Mouse (Mus musculus): ENCODE measurements at regions not wholly inside any gene's neighbourhood (a gene's known extent, or its start where the extent isn't known, plus 50 kb on each side); places are given as distances from the start of the nearest gene placed in this dataset.

DNA sequence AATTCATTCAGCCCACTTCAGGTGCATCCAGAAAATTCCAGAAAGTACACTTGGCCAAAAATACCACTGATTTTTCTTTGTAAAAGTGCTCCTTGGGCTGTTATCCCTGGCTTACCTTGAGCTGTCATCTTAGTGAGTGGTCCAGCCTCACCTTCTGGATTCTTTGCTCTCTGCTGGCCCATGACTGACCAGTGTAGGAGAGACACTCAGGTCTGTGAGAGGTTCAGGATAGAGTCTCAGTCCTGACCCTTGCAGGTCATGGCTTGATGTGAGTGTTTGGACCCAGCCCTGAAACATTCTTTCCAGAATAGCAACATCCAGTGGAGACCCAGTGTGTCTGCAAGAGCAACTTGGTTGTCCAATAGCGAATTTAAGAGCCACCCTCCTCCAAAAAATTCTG lies 182.0 kb downstream of the Irx2 start:
- Histone ChIP-seq H3K4me3 (ENCODE audit: low read depth, low read length) (no peak overlapping the region), H3K9ac (ENCODE audit: low read length) (no peak overlapping the region), H3K27me3 (ENCODE audit: control insufficient read depth, insufficient read depth, low read length) (no peaks in the 10 kb centered on the region), H3K36me3 (ENCODE audit: control insufficient read depth, insufficient read depth, low read length) (no peaks in the 10 kb centered on the region), H3K27ac (replicated peaks) (no peak overlapping the region), H3K4me1 (replicated peaks; ENCODE audit: control insufficient read depth, insufficient read depth) (no peaks in the 10 kb centered on the region), H3K4me2 (replicated peaks; ENCODE audit: low read depth) (no peak overlapping the region), H3K9me3 (ENCODE audit: control insufficient read depth, low read length) (no peaks in the 10 kb centered on the region)
- DNase-seq (ENCODE audit: low spot score) (no peak), ATAC-seq (ENCODE audit: low FRiP score, low TSS enrichment) (no peak)
- 77% methylated on average over 1 of the region's 1 CpGs for WGBS
- TF ChIP-seq CTCF (IDR thresholded peaks at IDR 0.05; ENCODE audit: low read depth) (no peak), EP300 (optimal IDR thresholded peaks at IDR 0.05) (no peak)

- Histone ChIP-seq H3K27me3 (ENCODE audit: control insufficient read depth, insufficient read depth, low read length) (no peaks in the 10 kb centered on the region), H3K36me3 (ENCODE audit: control insufficient read depth, insufficient read depth, low read length) (no peaks in the 10 kb centered on the region), H3K4me1 (replicated peaks; ENCODE audit: control insufficient read depth, insufficient read depth) (no peaks in the 10 kb centered on the region), H3K4me2 (replicated peaks; ENCODE audit: low read depth) (no peak overlapping the region), H3K9ac (ENCODE audit: low read length) (no peak overlapping the region), H3K4me3 (ENCODE audit: low read depth, low read length) (no peak overlapping the region), H3K27ac (replicated peaks) (no peak overlapping the region), H3K9me3 (ENCODE audit: control insufficient read depth, low read length) (no peaks in the 10 kb centered on the region)
- DNase-seq (ENCODE audit: low spot score) (no peak), ATAC-seq (ENCODE audit: low FRiP score, low TSS enrichment) (no peak)
- TF ChIP-seq EP300 (optimal IDR thresholded peaks at IDR 0.05) (no peak), CTCF (IDR thresholded peaks at IDR 0.05; ENCODE audit: low read depth) (no peak)
- WGBS, result 62% methylated on average over 7 of the region's 7 CpGs
Measured at GRCm38 (mm10) chr13:72814616-72815015, 186.0 kb downstream of the Irx2 start.

GRCm38 (mm10) chr13:72815236-72815932 lies 186.8 kb downstream of the Irx2 start:
- TF ChIP-seq EP300 (optimal IDR thresholded peaks at IDR 0.05), result no peak
- TF ChIP-seq CTCF (IDR thresholded peaks at IDR 0.05; ENCODE audit: low read depth), result no peak
- Histone ChIP-seq H3K4me2 (replicated peaks; ENCODE audit: low read depth) (no peak overlapping the region), H3K4me1 (replicated peaks; ENCODE audit: control insufficient read depth, insufficient read depth) (no peaks in the 10 kb centered on the region), H3K36me3 (ENCODE audit: control insufficient read depth, insufficient read depth, low read length) (no peaks in the 10 kb centered on the region), H3K27ac (replicated peaks) (no peak overlapping the region), H3K9me3 (ENCODE audit: control insufficient read depth, low read length) (no peaks in the 10 kb centered on the region), H3K9ac (ENCODE audit: low read length) (no peak overlapping the region), H3K4me3 (ENCODE audit: low read depth, low read length) (no peak overlapping the region), H3K27me3 (ENCODE audit: control insufficient read depth, insufficient read depth, low read length) (no peaks in the 10 kb centered on the region)
- ATAC-seq (ENCODE audit: low FRiP score, low TSS enrichment), result no peak
- DNase-seq (ENCODE audit: low spot score), result no peak
- WGBS, result 18% methylated on average over 4 of the region's 4 CpGs

- no peak for TF ChIP-seq CTCF (IDR thresholded peaks at IDR 0.05; ENCODE audit: low read depth)
- TF ChIP-seq EP300 (optimal IDR thresholded peaks at IDR 0.05), result no peak
- Histone ChIP-seq H3K9me3 (ENCODE audit: control insufficient read depth, low read length) (no peaks in the 10 kb centered on the region), H3K4me1 (replicated peaks; ENCODE audit: control insufficient read depth, insufficient read depth) (no peaks in the 10 kb centered on the region), H3K27me3 (ENCODE audit: control insufficient read depth, insufficient read depth, low read length) (no peaks in the 10 kb centered on the region), H3K4me2 (replicated peaks; ENCODE audit: low read depth) (no peak overlapping the region), H3K9ac (ENCODE audit: low read length) (no peak overlapping the region), H3K4me3 (ENCODE audit: low read depth, low read length) (no peak overlapping the region), H3K27ac (replicated peaks) (no peak overlapping the region), H3K36me3 (ENCODE audit: control insufficient read depth, insufficient read depth, low read length) (no peaks in the 10 kb centered on the region)
- no peak for ATAC-seq (ENCODE audit: low FRiP score, low TSS enrichment)
- WGBS, result 8% methylated on average over 18 of the region's 18 CpGs
- no peak for DNase-seq (ENCODE audit: low spot score)
Measured at GRCm38 (mm10) chr13:72815933-72816553, 187.4 kb downstream of the Irx2 start.

GRCm38 (mm10) chr13:72816856-72817255 lies 188.2 kb downstream of the Irx2 start:
- no peaks in the 10 kb centered on the region for H3K4me1 ChIP-seq (replicated peaks; ENCODE audit: control insufficient read depth, insufficient read depth)
- DNase-seq (ENCODE audit: low spot score) (no peak), ATAC-seq (ENCODE audit: low FRiP score, low TSS enrichment) (no peak)
- H3K9ac ChIP-seq (ENCODE audit: low read length), result no peak overlapping the region
- no peaks in the 10 kb centered on the region for H3K9me3 ChIP-seq (ENCODE audit: control insufficient read depth, low read length)
- no peaks in the 10 kb centered on the region for H3K36me3 ChIP-seq (ENCODE audit: control insufficient read depth, insufficient read depth, low read length)
- no peak overlapping the region for H3K4me3 ChIP-seq (ENCODE audit: low read depth, low read length)
- TF ChIP-seq EP300 (optimal IDR thresholded peaks at IDR 0.05) (no peak), CTCF (IDR thresholded peaks at IDR 0.05; ENCODE audit: low read depth) (no peak)
- H3K27me3 ChIP-seq (ENCODE audit: control insufficient read depth, insufficient read depth, low read length), result no peaks in the 10 kb centered on the region
- H3K4me2 ChIP-seq (replicated peaks; ENCODE audit: low read depth), result no peak overlapping the region
- WGBS, result 21% methylated on average over 8 of the region's 8 CpGs
- no peak overlapping the region for H3K27ac ChIP-seq (replicated peaks)

DNA sequence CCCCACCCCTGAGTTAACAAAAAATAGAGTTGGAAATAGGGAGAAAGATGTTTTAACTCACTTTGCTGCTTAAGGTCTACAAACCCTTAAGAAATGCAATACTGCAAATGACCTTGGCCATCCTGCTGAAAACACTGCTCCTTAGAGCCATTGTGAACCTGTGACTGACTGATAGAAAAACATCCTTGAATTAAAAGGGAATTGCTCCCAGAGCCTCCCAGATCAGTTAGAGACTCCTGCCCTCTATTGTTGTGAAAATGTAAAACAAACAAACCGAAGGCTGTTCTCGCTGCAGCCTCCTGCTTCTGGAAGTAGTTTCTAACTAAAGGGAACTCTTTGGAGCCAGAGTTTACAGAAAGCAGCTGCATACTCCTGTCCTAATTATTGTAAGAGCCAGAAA lies 188.9 kb downstream of the Irx2 start:
- Histone ChIP-seq H3K36me3 (ENCODE audit: control insufficient read depth, insufficient read depth, low read length) (no peaks in the 10 kb centered on the region), H3K4me1 (replicated peaks; ENCODE audit: control insufficient read depth, insufficient read depth) (no peaks in the 10 kb centered on the region), H3K9me3 (ENCODE audit: control insufficient read depth, low read length) (no peaks in the 10 kb centered on the region), H3K4me3 (ENCODE audit: low read depth, low read length) (no peak overlapping the region), H3K27ac (replicated peaks) (no peak overlapping the region), H3K9ac (ENCODE audit: low read length) (no peak overlapping the region), H3K4me2 (replicated peaks; ENCODE audit: low read depth) (no peak overlapping the region), H3K27me3 (ENCODE audit: control insufficient read depth, insufficient read depth, low read length) (no peaks in the 10 kb centered on the region)
- DNase-seq (ENCODE audit: low spot score), result no peak
- WGBS, result 4% methylated on average over 2 of the region's 2 CpGs
- ATAC-seq (ENCODE audit: low FRiP score, low TSS enrichment), result no peak
- TF ChIP-seq CTCF (IDR thresholded peaks at IDR 0.05; ENCODE audit: low read depth) (no peak), EP300 (optimal IDR thresholded peaks at IDR 0.05) (no peak)

All from stomach, postnatal 0 days (tissue).